Mouse (Mus musculus): ENCODE results near the gene Hist2h2ab.
"Not testable (repeated sequence)": the region's sequence is repeated elsewhere in the genome, so short reads cannot be mapped to it uniquely, and the experiment has no call there.

Hist2h2ab gene

GRCm38 (mm10) chr3:96257190-96257589 lies 37.5 kb downstream of the Hist2h2ab start:
- in situ Hi-C loops (cut with MboI, MseI): no loop called here

DNA sequence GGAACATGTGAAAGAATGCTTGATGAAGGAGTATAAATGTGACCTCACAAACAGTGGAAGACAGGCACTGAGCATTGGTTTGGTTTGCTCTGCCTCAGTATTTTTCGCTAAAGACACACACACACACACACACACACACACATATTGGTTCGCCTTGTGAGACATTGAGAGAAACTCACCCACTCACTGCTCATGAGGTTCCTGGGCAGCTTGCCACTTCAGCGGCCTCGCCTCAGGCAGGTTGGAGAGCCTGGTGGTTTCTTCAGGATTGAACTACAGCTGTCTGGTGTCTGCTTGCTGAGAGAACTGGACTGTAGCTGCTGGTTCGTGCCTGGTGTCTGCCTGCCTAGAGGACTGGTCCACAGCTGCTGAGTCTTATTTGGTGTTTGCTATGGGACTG lies 40.6 kb downstream of the Hist2h2ab start:
- in situ Hi-C loops (cut with MboI, MseI): no loop called here

GRCm38 (mm10) chr3:96261623-96262022 lies 42.0 kb downstream of the Hist2h2ab start:
- in situ Hi-C loops (cut with MboI, MseI): no loop called here

- in situ Hi-C loops (cut with MboI, MseI): no loop called here
Observed at GRCm38 (mm10) chr3:96262216-96262875, 42.7 kb downstream of the Hist2h2ab start.

GRCm38 (mm10) chr3:96262979-96263550 lies 43.4 kb downstream of the Hist2h2ab start, which contains the start of gene Hist2h4:
TSS of gene Hist2h4 (minus strand) at chr3:96263311.
- in situ Hi-C loops (cut with MboI, MseI): no loop called here

- in situ Hi-C loops (cut with MboI, MseI): no loop called here
Observed at GRCm38 (mm10) chr3:96263558-96264403, 44.1 kb downstream of the Hist2h2ab start.

GRCm38 (mm10) chr3:96264404-96264949 lies 44.8 kb downstream of the Hist2h2ab start:
- in situ Hi-C loops (cut with MboI, MseI): no loop called here

DNA sequence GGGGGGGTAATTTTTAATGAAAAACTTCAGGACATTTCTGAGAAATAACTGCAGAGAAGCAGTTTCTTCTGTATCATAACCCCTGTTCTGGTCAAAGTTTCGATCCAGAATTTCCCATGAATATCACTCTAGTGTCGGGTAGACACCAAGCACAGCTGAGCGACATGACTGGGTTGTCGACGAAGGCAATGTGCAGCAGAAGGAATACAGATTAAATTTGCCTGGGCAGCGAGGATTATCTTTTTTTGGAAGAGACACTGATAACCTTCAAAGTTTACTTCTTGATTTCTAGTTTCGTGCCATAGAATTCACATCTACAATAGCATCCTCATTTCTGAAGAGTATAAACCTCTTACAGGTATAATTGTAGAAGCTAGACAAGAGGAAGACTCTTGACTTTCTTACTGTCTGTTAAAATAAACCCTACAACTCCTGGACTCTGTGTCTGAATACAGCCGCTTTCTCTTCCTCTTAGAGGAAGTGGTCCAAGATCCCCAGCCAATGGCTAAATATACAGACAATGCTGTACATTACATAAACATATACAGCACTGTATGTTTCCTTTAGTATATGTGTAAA lies 46.6 kb downstream of the Hist2h2ab start:
- in situ Hi-C loops (cut with MboI, MseI): no loop called here

DNA sequence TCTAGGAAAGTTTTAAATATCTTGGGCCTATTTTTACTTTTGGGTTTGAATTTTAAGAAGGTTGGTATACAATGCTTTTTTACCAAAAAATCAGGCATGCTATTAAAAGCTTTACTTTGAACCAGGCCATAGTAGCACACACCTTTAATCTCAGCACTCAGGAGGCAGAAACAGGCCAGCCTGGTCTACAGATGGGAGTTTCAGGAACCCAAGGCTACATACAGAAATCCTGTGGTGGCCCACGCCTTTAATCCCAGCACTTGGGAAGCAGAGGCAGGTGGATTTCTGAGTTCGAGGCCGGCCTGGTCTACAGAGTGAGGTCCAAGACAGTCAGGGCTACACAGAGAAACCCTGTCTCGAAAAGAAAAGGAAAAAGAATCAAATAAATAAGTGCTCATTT lies 47.9 kb downstream of the Hist2h2ab start:
- in situ Hi-C loops (cut with MboI, MseI): no loop called here

GRCm38 (mm10) chr3:96268051-96268775 lies 48.5 kb downstream of the Hist2h2ab start, which contains the start of gene Hist2h3b:
TSS of gene Hist2h3b (plus strand) at chr3:96268654.
- in situ Hi-C loops (cut with MboI, MseI): no loop called here

- in situ Hi-C loops (cut with MboI, MseI): not testable (repeated sequence)
Observed at GRCm38 (mm10) chr3:96268776-96269378, 49.2 kb downstream of the Hist2h2ab start.
